Mouse (Mus musculus) MEL (cell line): ENCODE data around the gene Tspan11.

Experiments
- BHLHE40 ChIP-seq: IDR thresholded peaks from 2 replicates; pipeline ENCODE4 v1.6.1; 2012; ENCODE audit warnings: low read depth, mild to moderate bottlenecking, inconsistent platforms, low read length, improper control_type of control experiment, borderline replicate concordance
- CHD1 ChIP-seq: IDR thresholded peaks from 2 replicates; pipeline ENCODE4 v1.6.1; 2012; ENCODE audit warnings: low read depth, mild to moderate bottlenecking, inconsistent platforms, low read length, improper control_type of control experiment
- CTCF ChIP-seq, 3 experiments: IDR thresholded peaks in 2 of 3; conservative IDR thresholded peaks in 1 of 3; 2 replicates each; pipeline ENCODE4 v1.5.1; 2011 to 2012; ENCODE audit warnings: low read length in 3 of 3, low read depth in 2 of 3, mild to moderate bottlenecking in 2 of 3, improper control_type of control experiment in 1 of 3, inconsistent platforms in 1 of 3, mixed read lengths in 1 of 3, moderate library complexity in 1 of 3; ENCODE audit not compliant: control insufficient read depth in 1 of 3, insufficient read depth in 1 of 3, poor library complexity in 1 of 3, severe bottlenecking in 1 of 3
- GATA1 ChIP-seq: IDR thresholded peaks from 2 replicates; pipeline ENCODE4 v1.6.1; 2011; ENCODE audit warnings: low read depth, low read length, improper control_type of control experiment
- MAX ChIP-seq: IDR thresholded peaks from 2 replicates; pipeline ENCODE4 v1.6.1; 2011; ENCODE audit warnings: low read length, improper control_type of control experiment
- MAZ ChIP-seq: IDR thresholded peaks from 2 replicates; pipeline ENCODE4 v1.6.1; 2012; ENCODE audit warnings: low read depth, mild to moderate bottlenecking, inconsistent platforms, low read length, improper control_type of control experiment
- MXI1 ChIP-seq: IDR thresholded peaks from 2 replicates; pipeline ENCODE4 v1.6.1; 2011; ENCODE audit warnings: mild to moderate bottlenecking, low read depth, low read length, improper control_type of control experiment
- POLR2A ChIP-seq, 2 experiments: IDR thresholded peaks; 2 replicates each; pipeline ENCODE4 v1.6.1; 2011 to 2012; ENCODE audit warnings: low read length in 2 of 2, mild to moderate bottlenecking in 2 of 2, control low read depth in 1 of 2, improper control_type of control experiment in 1 of 2, low read depth in 1 of 2, moderate library complexity in 1 of 2; ENCODE audit not compliant: control insufficient read depth in 1 of 2, insufficient read depth in 1 of 2, poor library complexity in 1 of 2
- SIN3A ChIP-seq: IDR thresholded peaks from 2 replicates; pipeline ENCODE4 v1.6.1; 2012; ENCODE audit warnings: low read length, improper control_type of control experiment, inconsistent platforms
- TAL1 ChIP-seq: IDR thresholded peaks from 2 replicates; pipeline ENCODE4 v1.6.1; 2012; ENCODE audit warnings: mild to moderate bottlenecking, inconsistent platforms, low read length, moderate library complexity, mixed read lengths
- USF2 ChIP-seq, 2 experiments: IDR thresholded peaks; 2 replicates each; pipeline ENCODE4 v1.6.1; 2011 to 2012; ENCODE audit warnings: improper control_type of control experiment in 2 of 2, low read length in 2 of 2, borderline replicate concordance in 1 of 2, inconsistent platforms in 1 of 2, low read depth in 1 of 2, mild to moderate bottlenecking in 1 of 2; ENCODE audit not compliant: insufficient read depth in 1 of 2
- ZC3H11A ChIP-seq: IDR thresholded peaks from 2 replicates; pipeline ENCODE4 v1.6.1; 2012; ENCODE audit warnings: low read depth, mild to moderate bottlenecking, inconsistent platforms, low read length, improper control_type of control experiment
- ZMIZ1 ChIP-seq: IDR thresholded peaks from 2 replicates; pipeline ENCODE4 v1.6.1; 2012; ENCODE audit warnings: low read depth, mild to moderate bottlenecking, inconsistent platforms, low read length, improper control_type of control experiment, moderate library complexity

- TF ChIP-seq SIN3A (no peak), CTCF (IDR thresholded peaks at IDR 0.05 in 2 of 3, conservative IDR thresholded peaks at IDR 0.05 in 1 of 3; ENCODE audit: control insufficient read depth in 1 of 3, insufficient read depth in 1 of 3, low read depth in 2 of 3, low read length in 3 of 3, poor library complexity in 1 of 3, severe bottlenecking in 1 of 3) (no peak), MAZ (no peak), GATA1 (no peak), BHLHE40 (no peak), MXI1 (no peak), POLR2A (IDR thresholded peaks at IDR 0.05; ENCODE audit: control insufficient read depth in 1 of 2, insufficient read depth in 1 of 2, low read depth in 1 of 2, low read length in 2 of 2, poor library complexity in 1 of 2) (no peak), TAL1 (no peak), ZC3H11A (no peak), CHD1 (no peak), MAX (no peak), ZMIZ1 (no peak), USF2 (IDR thresholded peaks at IDR 0.05; ENCODE audit: borderline replicate concordance in 1 of 2, insufficient read depth in 1 of 2, low read depth in 1 of 2, low read length in 2 of 2) (no peak)
These were observed 93.1 kb downstream of the Tspan11 start for GRCm38 (mm10) chr6:127980381-127981045.
